Mouse (Mus musculus): Measurements from ENCODE around the gene Tysnd1.

DNA sequence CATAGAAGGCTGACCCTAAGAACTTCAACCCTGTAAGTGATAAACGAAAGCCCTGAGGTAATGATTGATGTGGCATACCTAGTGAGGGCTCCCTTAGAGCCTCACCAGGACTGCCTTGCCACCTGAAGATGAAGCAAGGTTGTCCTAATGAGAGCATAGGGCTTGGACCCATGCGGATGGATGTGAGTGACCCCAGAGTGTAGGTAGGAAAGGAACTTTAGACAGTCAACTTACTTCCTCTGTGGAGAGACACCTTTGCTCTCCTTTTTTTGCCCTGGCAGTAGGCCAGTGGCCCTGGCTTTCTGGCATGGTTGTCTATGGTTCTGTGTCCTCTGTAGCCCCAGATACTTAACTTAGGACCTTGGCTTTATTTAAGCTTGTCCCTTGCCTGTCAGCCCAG is 1.7 kb downstream of the Tysnd1 start:
- TF ChIP-seq CTCF (IDR thresholded peaks at IDR 0.05; ENCODE audit: low read depth, low read length) (no peak), POLR2A (IDR thresholded peaks at IDR 0.05; ENCODE audit: insufficient read depth, low read length) (no peak)
